Mouse (Mus musculus): ENCODE measurements around the gene Gm43191.
"Not testable (repeated sequence)": the region's sequence is repeated elsewhere in the genome, so short reads cannot be mapped to it uniquely, and the experiment has no call there.

Gene Gm43191

DNA sequence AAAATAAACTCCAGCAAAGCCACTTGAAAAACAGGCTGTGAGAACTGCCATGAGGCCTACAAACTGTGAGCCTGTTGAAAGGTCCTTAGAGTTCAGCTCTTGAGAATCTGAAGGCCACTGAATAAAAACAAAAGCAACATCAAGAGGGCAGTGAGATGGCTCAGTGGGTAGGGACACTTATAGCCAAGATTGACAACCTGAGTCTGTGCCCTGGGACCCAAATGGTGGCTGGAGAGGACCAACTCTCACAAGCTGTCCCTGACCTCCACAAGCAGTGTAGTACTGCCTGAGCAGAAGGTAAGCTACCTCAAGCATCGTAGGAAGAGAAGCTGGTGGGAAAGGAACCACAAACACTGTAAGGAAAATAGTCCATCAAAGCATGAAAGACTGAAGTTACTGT, at the start of gene Gm43191:
TSS of gene Gm43191 (minus strand) at position 101 of the 400 bp plus-strand sequence.
- DNase-seq (ENCODE audit: low spot score in 2 of 2): no peak

DNA sequence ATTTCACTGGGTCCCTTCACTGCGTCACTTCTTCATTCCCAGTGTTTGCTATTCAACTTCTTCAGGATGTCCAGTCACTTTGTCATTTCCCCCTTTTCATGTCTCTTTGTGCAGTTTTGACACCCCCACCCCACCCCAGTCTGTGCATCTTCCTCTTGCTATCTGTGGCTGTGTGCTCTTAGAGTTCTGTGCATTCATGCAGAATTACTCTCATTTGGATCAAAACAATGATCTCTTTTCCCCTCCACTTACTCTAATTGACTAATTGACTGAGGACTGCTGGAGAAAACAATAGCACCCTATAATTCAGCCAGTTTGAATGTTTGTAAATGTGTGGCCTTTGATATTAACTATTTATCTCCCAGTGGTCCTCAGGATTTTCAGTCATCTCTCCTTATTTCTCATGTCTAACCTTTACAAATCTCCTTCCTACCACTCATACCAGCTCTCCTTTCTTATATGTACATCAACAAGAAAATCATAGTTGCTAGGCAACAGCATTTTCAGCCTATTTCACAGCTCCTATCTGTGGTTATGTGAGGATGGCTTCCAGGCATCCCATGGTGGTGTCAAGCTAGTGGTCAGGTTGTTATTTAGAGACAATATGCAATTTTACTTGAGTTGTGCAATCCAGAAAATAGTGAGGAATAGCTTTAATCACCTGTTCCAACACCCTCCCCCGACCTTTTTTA, 48.6 kb upstream of the Gm43191 start:
- no peak for DNase-seq (ENCODE audit: low spot score in 2 of 2)

DNA sequence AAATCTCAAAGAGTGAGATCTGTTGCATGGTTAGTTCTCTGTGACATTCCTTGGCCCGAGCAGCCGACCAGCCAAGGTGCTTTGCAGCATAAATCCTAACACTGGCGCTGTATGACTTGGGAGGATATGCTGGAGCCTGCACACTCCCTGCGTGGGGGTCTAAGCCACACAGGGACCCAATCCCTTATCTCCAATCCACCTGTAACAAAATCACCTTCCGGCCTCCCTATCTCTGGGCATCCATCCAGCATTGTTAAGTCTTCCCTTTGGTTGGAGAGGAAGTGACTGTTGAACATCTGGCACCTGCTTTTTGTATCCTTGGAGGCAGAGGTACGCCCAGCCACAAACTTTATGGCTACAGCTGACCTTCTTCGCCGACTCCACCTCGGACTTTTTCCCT, 45.7 kb upstream of the Gm43191 start:
- DNase-seq (ENCODE audit: low spot score in 2 of 2): no peak

DNA sequence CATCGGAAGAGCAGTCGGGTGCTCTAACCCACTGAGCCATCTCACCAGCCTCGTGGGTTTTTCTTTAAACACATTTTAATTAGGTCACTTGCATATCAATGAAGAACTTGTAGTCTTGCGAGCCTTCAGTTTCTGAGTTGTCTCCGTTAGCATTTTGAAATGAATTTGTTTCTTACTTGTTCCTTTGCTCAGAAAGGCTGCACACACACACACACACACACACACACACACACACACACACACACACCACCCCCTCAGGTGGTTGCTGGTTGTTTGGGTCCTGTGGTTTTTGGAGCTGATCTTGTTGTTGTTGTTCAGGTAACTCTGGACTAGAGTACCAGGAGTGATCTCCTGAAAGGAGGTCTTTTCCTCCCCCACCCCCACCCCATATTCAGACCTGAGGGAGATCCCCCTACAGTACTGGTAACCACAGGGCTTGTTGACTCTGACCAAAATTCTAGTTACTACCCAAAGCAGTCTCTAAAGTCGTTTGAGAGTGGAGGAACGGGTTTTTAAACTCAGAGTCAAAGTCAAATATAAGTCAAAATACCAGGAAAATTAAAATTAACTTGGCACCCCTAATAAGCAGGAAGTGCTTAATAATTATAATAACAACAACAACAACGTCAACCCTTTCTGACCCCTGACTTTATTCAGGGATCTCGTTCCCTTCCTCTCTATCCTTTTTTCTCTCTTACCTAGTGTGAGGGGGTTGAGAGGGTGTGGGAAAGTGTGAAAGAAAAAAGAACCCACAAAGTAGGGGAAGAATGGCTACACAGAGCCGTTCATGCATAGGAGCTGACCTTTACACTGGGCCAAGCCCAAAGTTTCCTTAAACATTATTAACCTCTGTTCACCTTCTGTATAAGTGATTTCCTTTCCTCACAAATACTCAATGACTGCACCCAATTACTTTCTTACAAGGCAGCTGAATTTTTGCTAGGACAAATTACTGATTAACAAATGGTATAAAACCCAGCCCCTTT, 42.7 kb upstream of the Gm43191 start:
- no peak for DNase-seq (ENCODE audit: low spot score in 2 of 2)

DNA sequence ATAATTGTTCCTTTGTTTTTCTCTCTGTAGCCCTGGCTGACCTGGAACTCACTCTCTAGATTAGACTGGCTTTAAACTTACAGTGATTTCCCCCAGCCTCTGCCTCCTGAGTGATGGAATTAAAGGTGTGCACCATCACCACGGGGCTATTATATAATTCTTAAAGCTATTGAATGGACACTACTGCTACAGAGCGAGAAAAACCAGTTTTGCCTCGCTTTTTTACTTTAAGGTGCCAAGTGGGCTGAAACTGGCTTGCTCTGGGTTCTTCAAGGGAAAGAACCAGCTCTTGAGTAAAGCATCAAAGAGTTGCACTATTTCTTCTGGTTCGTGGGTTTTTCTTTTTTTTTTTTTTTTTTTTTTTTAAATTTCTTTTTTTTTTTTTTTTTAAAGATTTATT, 41.9 kb upstream of the Gm43191 start:
- DNase-seq (ENCODE audit: low spot score in 2 of 2): no peak

DNA sequence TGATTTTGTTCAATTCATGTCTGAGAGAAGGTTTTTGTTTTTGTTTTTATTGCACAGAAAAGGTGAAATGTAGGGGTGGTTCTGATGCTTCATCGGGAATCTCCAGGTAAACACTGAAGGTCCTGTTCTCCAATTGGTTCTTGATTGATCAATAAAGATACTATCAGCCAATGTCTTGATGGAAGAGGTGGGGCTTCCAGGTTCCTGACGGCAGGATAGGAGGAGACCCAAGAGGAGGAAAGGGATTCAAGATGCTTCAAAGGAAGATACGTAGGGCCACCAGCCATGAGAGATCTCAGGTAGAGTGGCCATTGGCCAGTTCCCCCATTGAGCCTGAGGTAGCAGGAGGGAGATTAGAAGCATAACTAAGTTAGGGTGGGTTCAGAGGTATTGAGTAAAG, 37.9 kb upstream of the Gm43191 start:
- DNase-seq (ENCODE audit: low spot score in 2 of 2): no peak

DNA sequence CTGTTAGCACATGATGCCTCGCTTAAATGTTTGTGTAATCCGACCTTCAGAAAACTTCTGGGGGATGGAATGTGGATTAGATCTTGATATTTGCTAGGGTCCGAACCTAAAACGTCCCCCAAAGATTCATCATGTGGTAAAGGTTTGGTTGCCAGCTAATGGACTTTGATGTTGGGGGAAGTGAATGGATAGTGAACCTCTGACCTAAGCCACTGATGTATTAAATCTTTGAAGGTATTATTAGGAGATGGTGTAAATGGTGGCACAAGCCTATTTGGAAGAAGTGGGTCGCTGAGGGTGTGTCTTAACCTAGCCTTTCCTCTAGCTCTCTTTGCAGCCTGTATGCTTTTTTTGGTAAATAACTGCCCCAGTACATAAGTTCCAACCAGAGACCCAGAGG, 32.0 kb upstream of the Gm43191 start:
- no peak for DNase-seq (ENCODE audit: low spot score in 2 of 2)

DNA sequence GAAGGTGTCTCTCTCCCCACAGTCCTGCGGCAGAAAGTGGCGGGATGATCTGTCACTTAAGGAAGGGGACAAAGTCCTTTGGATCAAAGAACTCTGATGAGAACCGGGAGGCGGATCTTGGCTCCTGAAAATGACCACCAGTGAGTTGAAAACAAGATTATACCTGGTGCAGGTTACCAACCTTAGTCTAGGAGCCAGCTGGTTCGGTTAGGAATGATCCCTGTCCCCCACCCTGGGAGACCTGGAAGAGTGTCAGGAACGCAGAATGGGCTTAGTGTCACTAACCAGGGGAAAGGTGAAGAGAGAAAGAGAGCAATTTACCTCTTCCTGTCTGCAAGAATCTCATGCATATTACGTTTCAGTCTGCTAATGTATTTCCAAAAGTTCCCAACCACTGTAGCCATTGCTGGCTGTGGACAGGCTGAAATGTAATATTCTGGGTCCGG, 31.4 kb upstream of the Gm43191 start, which contains the start of gene Slc35a3:
TSS of gene Slc35a3 (minus strand) at position 396 of the 446 bp plus-strand sequence.
- no peak for DNase-seq (ENCODE audit: low spot score in 2 of 2)

DNA sequence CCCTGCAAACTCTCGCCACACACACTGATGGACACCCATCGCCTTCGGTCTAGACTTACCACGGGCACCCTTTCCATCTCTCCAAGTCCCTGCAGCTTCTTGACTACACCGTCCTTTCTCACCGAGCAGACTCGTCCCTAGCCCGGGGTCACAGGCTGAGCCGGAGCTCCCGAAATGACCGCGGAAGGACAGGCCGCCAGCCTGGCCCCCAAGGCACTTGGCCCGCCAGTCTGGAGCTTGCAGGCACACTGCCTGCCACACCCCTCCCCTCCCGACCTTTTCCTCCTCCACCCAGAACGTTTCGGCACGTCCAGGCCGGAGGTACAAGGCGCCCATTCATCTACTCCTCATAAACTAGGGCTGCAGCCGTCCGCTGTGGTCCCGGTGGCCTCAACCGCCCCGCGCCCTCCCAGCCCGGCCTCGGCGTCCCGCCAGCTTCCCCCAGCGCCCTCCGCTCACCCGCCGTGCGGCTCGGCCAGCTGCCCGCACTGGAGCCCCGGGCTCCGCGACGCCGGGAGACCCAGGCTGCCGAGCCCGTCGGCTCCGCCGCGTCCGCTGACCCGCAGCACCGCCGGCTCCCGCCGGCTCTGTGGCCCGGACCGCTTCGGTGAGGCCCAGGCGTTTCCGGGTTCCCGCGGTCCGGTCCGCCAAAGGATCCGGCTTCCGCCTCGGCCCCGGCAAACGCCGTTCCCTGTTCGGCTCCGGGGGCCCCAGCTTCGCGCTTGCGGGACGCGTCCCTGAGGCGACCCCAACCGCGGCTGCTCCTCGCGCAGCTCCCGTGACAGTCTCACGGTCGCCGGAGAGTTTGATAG, 30.8 kb upstream of the Gm43191 start:
- DNase-seq (ENCODE audit: low spot score in 2 of 2): peak; percentile 42 to 68

DNA sequence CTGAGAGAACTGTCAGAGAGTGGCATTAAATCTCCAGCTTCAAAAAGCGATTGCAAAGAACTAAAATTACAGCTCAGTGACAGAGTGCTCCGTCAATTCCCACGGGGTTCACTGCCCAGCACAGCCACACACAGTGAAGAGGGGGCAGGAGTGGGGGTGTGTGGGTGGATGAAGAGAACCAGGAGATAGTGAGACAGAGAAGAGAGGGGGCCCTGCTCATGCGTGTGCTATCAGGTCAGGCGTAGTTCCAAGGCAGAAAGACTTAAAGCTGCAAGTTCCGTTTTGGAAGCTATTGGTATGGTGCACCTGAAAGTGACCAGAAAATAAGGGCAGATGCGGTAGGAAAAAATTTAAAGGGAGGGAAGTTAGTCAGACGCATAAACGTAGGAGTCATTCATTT, 29.9 kb upstream of the Gm43191 start:
- DNase-seq (ENCODE audit: low spot score in 2 of 2): no peak

DNA sequence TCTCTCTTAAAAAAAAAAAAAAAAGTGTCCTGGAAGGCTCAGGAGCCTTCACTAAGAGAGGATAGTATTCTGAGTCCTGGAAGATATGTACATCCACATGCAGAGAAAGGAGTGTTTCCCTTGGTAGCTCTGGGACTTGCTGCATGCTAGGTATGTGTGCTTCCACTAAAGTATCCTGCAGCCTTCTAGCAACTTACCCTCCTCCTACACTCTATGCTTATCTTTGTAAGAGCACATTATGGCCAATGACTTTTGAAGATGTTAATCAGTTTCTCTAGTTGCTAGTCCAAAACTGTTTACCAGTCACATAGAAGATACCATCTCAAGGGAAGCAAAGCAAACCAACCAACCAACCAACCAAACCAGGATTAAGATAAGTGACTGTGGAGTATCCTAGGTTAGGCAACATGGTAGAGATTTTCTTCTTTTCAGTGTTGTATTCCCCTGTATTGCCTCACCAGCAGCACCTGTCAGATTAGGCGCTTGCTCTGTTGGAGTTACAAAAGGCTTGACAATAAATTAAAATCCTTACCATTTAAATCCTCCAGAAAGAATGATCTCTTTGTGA, 24.7 kb upstream of the Gm43191 start:
- DNase-seq (ENCODE audit: low spot score in 2 of 2): no peak

DNA sequence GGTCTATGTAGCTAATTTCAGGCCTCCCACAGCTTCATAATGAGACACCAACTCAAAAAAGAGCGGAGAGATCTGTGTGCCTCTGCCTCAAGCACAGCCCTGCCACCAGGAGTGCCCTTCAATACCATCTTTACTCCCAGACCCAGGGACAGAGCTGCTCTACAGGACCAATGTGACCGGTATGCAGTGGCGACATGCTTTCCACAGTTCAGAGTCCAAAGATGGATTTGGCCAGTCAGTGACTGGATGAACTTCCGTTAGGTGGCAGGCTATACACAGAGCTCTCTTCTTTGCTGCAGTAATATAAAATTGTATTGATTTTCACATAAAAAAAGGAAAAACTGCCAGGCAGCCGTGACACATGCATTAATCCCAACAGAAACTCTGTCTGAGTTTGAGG, 22.8 kb upstream of the Gm43191 start:
- DNase-seq (ENCODE audit: low spot score in 2 of 2): no peak

DNA sequence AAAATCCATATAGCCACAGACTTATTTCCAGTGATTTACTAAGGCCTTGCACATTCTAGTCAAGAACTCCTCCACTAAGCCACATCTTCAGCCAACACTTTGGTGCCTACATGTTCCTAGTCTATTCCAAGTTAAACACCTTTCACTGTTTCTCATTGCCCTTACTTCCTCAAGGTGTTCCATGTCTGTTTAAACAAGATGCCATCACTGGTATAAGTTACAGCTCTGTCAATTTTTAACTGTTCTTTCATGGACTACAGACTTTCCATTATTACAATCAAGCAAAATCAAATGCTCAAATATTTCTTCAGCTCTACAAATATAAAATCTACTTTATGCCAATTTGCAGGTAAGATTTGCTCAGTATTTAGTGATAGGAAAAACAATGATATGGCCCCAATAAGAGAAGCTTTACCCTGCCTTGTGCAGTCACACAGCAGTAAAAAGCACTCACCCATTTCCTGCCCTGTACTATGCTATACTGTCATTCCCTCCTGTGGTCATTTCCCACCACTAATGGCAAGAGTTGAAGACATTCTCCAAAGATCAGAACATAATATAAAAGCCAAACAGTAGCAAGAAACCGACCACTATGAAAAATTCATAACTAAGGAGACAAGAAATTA, 21.7 kb upstream of the Gm43191 start:
- DNase-seq (ENCODE audit: low spot score in 2 of 2): no peak

DNA sequence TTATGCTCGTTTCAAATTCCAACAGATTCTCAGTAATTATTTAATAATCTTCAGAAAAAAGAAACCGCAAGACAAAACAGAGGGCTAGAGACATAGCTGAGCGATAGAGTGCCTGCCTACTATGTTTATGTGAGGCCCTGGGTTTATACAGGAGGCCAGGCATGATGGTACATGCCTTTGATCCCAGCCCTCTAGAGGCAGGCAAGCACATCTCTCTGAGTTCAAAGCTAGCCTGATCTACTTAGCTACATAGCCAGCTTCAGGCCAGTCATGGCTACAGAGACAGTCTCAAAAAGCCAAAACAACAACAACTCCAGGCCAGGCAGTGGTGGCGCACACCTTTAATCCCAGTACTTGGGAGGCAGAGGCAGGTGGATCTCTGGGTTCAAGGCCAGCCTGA, 20.5 kb upstream of the Gm43191 start:
- DNase-seq (ENCODE audit: low spot score in 2 of 2): no peak

DNA sequence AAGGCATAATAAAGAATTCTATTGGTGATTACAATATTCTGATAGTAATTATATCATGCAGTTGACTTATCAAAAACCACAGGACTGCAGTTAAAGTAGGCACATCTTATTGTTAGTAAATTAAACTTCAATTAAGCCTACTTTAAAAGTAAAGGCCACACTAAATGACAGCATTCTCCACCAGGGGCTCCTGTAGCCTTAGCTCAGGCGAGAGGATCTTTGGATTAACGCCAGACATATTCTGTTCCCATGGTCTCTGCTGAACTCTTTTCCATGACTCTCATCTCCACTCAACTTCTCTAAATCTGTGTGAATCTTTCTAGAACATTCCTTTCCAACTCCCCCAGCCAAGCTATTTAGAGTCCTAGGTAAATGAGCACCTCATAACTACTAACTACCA, 17.7 kb upstream of the Gm43191 start:
- no peak for DNase-seq (ENCODE audit: low spot score in 2 of 2)

DNA sequence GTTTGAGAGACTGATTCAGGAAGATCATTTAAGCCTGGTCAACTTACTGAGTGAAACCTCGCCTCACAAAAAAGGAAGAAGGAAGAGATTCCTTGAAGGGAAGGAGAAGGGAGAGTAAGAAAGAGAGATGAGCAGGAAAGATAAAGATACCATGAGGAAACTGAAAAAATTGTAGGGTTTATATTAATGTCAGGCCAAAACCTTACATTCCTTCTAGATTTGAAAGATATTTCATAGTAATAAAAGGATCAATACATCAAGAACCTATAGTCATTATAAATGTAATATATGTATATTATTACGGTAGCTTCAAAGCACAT, 14.6 kb upstream of the Gm43191 start:
- DNase-seq (ENCODE audit: low spot score in 2 of 2): no peak

DNA sequence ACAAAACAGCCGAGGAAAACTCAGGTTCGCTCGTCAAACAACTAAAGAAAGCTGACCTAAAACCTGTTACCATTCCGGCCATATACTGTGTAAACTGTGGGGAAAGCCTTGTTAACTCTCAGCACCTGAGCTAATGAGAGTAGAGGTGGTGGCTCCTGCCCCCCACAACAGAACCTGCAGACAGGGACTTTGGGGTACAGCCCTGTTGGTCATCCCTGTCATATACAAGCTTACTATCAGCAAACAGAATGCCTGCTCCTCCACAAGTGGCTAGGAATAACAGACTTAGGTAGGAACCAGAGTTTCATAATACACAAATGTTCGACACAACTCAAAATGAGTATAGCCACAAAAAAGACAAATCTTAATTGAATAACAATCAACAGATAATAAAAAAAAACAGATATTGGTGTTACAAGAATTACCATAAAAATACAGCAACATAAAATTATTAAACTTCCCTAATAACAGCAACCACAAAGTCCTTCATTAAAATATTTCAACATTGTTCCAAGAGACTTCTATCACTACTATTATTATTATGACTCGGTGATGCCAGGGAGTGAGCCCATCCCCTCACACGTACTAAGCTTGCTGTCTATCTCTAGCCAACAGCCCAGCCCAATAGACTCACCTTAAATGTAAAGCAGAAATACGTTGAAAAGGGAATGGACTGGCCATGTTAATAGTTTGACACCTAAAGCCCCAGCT, 14.1 kb upstream of the Gm43191 start:
- DNase-seq (ENCODE audit: low spot score in 2 of 2): no peak

DNA sequence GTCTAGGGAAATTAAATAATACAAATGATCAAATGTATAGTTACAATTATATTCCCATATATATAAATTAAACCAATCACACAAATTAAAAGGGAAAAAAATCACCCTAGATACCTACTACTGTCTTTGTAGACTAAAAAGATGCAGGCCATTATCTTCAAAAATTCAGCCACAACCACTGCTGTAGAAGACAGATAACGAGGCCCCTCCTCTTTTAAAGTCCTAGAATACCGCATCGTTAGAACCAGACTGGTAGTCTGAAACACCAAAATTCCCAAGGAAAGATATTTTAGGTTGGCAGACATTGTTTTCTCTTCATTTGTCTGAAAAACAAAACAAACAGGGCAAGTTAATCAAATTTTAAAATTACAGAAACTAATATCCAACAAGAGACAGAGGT, 13.3 kb upstream of the Gm43191 start:
- DNase-seq (ENCODE audit: low spot score in 2 of 2): no peak

DNA sequence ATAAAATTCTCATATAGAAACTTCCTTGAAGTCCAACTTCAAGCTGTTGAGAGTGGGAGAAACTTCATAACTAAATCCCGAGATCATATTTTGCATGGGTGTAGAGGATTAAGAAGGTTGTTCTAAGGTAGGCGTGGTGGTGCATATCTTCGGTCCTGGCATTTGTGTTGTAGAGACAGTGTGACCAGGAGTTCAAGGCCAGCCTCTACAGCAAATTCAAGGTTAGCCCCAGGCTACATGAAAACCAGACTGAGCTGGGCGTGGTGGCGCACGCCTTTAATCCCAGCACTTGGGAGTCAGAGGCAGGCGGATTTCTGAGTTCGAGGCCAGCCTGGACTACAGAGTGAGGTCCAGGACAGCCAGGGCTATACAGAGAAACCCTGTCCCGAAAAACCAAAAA, 16.8 kb downstream of the Gm43191 start:
- DNase-seq (ENCODE audit: low spot score in 2 of 2): not testable (repeated sequence)

DNA sequence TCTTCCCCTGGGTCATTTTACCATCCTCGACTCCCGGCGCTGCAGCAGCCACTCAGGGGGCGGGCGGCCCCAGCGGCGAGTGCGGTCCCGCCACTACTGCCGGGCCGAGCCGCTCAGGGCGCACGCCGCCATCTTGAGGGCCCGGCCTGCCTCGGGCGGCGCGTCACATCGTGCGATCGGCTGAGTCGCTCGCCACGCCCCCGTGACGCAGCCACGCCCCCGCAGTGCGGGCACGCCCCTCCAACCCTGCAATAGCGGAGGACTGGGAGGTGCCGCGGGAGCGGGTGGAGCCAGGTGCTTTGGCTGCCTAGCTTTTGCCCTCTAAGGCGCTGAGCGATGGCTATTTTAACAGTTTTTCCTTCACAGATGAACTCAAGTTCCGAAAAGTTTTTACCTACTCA, 18.6 kb downstream of the Gm43191 start, which contains the start of gene Mfsd14a:
TSS of gene Mfsd14a (minus strand) at position 215 of the 401 bp plus-strand sequence.
- peak; percentile 99 to 100 for DNase-seq (ENCODE audit: low spot score in 2 of 2)

All from thymus, postnatal 10 days (tissue).